Mouse (Mus musculus): ENCODE measurements around the gene Xylb. TPM values are rescaled to one million over a fixed set of nuclear protein-coding genes. Genes with fewer than 3 reads are reported as not detected.

The Xylb gene
- polyA plus RNA-seq, 1 experiment from 2014 or later: 7.7 TPM

DNA sequence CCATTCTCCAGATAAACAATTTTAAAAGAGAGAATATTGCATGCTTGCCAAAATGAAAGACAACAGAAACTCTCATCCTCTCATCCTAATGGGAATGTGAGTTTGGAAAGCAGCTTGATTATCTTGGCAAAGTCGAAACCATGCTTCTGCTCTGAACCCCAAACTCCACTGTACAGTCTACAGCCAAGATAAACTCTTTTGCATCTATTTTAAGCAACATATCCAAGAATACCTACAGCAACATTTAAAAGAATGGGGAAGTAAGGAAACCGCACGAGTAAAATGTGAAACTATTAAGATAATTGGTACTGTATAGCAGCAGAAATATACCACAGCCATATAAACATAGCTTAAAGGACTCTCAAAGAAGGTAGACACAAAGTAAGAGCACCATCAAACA is 28.7 kb upstream of the Xylb start:
- no peaks in the 10 kb centered on the region for H3K9me3 ChIP-seq (replicated peaks)
- no peaks in the 10 kb centered on the region for H3K36me3 ChIP-seq
- H3K4me3 ChIP-seq (replicated peaks): no peak overlapping the region
- H3K27ac ChIP-seq (replicated peaks): no peak overlapping the region
- no peak overlapping the region for H3K4me2 ChIP-seq (replicated peaks)
- ATAC-seq (ENCODE audit: insufficient number of reproducible peaks, low FRiP score, low TSS enrichment, low read depth): no peak
- H3K4me1 ChIP-seq: no peaks in the 10 kb centered on the region
- 70% methylated on average over 3 of the region's 3 CpGs for WGBS
- H3K9ac ChIP-seq: no peak overlapping the region
- no peaks in the 10 kb centered on the region for H3K27me3 ChIP-seq

DNA sequence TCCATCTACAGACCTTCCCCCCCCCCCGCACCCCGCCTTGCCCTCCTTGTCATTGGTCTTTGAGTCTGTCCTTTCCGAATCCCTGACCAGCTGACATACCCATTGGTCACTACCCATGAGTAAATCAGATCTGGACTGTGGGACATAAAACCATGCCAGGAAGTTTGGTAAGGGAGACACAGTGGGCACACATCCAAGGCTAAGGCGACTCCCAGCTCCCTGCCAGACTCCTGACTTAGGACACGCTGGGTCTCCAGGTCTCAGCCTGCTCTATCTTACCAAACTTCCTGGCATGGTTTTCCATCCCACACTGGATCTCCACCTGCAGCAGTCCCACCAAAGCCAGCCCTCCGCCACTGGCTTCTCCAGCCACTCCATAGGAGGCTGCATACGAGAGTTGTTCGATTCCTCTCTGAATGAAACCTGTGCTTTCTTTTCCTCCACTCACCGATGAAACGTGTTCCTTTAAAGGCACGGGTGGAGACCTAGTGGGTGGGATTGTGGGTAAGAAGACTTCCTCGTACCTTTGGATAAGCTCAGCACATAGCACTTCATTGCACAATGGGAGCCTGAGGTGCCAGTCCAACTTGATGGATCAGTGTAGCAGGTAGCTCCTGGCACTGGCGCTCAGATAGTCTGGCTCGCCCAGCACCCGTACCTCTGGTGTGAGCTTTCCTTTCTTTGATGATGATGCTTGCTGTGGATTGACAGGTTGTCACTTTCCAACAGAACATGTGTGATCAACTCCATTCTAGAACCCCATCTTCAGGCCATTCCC is 26.8 kb upstream of the Xylb start:
- no peaks in the 10 kb centered on the region for H3K9me3 ChIP-seq (replicated peaks)
- WGBS: 77% methylated on average over 15 of the region's 15 CpGs
- no peak overlapping the region for H3K9ac ChIP-seq
- no peaks in the 10 kb centered on the region for H3K36me3 ChIP-seq
- 0 out of 2 replicates have a peak overlapping the region, but pooled peaks have one; percentile 6 for H3K4me3 ChIP-seq (replicated peaks)
- peaks cover 3% of the 10 kb centered on the region for H3K4me1 ChIP-seq
- no peak overlapping the region for H3K4me2 ChIP-seq (replicated peaks)
- peak overlapping the region; percentile 41; the same call in 1 of the 2 replicates for H3K27ac ChIP-seq (replicated peaks)
- no peak for ATAC-seq (ENCODE audit: insufficient number of reproducible peaks, low FRiP score, low TSS enrichment, low read depth)
- no peaks in the 10 kb centered on the region for H3K27me3 ChIP-seq

DNA sequence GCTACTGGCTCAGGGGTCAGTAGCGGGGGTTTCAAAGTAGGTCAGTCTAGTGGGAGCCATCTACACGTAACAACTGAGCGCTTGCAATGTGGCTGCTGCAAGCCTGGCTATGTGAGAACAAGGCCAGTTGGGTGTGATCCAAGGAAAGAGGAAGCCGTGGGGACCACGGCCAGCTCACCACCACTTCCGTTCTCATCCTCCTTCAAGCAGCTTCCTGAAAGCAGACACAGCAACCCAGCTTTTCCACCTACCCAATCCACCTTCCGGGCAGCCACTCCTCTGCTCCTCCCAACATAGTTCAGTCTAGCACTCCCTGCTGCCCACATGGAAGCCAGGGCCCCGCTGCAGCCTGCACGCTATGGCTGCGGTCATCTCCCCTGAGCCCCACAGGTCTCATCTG is 22.9 kb upstream of the Xylb start:
- H3K4me3 ChIP-seq (replicated peaks): no peak overlapping the region
- H3K9ac ChIP-seq: no peak overlapping the region
- H3K27ac ChIP-seq (replicated peaks): no peak overlapping the region
- 61% methylated on average over 10 of the region's 10 CpGs for WGBS
- peaks cover 15% of the 10 kb centered on the region for H3K36me3 ChIP-seq
- no peaks in the 10 kb centered on the region for H3K9me3 ChIP-seq (replicated peaks)
- H3K27me3 ChIP-seq: no peaks in the 10 kb centered on the region
- ATAC-seq (ENCODE audit: insufficient number of reproducible peaks, low FRiP score, low TSS enrichment, low read depth): no peak; the same call in 1 of the 2 replicates
- H3K4me2 ChIP-seq (replicated peaks): no peak overlapping the region
- H3K4me1 ChIP-seq: peaks cover 8% of the 10 kb centered on the region

DNA sequence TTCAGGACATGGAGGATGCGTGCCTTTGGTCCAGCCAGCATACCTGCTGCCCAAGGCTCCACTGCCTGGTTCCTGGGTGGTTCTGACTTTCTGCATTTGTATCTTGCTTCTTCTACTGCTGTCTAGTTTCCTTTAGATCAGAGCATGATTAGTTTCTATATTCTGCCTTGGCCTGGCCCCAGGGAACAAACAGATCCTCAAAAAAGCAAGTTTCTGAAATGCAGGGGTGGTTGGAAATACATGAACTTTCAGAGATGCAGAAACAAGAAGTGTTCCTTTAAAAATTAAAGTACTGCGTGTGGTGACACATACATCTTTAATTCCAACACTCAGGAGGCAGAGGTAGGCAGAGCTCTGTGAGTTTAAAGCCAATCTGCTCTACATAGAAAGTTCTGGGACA is 22.3 kb upstream of the Xylb start:
- Histone ChIP-seq H3K27ac (replicated peaks) (no peak overlapping the region), H3K4me3 (replicated peaks) (no peak overlapping the region), H3K9me3 (replicated peaks) (no peaks in the 10 kb centered on the region), H3K27me3 (no peaks in the 10 kb centered on the region), H3K4me1 (peaks cover 11% of the 10 kb centered on the region), H3K9ac (no peak overlapping the region), H3K4me2 (replicated peaks) (no peak overlapping the region), H3K36me3 (peaks cover 15% of the 10 kb centered on the region)
- 90% methylated on average over 2 of the region's 2 CpGs for WGBS
- no peak for ATAC-seq (ENCODE audit: insufficient number of reproducible peaks, low FRiP score, low TSS enrichment, low read depth)

DNA sequence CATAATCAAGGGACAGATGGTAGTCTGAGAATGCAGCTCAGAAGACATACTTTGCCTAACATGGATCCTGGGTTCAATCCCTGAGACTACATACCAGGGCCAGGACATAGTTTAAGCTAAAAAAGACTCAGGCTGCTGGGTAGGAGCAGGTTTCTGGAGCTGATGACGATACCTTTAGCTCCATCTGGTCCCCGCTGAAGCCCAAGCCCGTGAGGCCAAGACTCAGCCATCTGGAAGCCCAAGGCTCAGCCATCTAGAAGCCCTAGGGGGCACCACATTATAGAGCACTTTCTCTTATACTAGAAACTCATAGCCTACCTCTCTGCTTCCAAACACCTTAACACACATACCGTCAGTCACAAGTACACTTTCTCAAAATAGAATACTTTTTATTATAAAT is 21.6 kb upstream of the Xylb start:
- H3K4me1 ChIP-seq: peaks cover 15% of the 10 kb centered on the region
- 84% methylated on average over 4 of the region's 4 CpGs for WGBS
- H3K27ac ChIP-seq (replicated peaks): no peak overlapping the region
- H3K9me3 ChIP-seq (replicated peaks): no peaks in the 10 kb centered on the region
- no peak for ATAC-seq (ENCODE audit: insufficient number of reproducible peaks, low FRiP score, low TSS enrichment, low read depth)
- H3K9ac ChIP-seq: no peak overlapping the region
- no peak overlapping the region for H3K4me2 ChIP-seq (replicated peaks)
- H3K27me3 ChIP-seq: no peaks in the 10 kb centered on the region
- peaks cover 15% of the 10 kb centered on the region for H3K36me3 ChIP-seq
- H3K4me3 ChIP-seq (replicated peaks): no peak overlapping the region

DNA sequence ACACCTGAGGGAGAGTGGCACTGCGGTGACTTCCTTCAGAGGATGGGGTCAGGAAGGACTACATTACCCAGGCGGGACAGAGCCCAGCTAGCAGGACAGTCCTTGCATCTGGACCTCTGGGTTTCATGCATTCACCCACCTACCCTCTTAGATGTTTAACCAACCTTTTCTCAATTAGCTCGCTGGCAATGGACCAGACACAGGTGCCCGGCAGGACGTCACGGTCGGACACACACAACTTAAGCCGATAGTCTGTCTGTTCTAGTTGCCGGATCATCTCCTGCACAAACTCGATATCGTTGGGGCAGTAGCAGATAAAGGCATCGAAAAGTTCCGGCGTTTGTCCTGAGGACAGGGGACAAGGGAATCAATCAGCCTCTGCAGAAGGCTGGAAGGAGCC is 19.3 kb upstream of the Xylb start:
- Histone ChIP-seq H3K27me3 (no peaks in the 10 kb centered on the region), H3K4me1 (peaks cover 27% of the 10 kb centered on the region), H3K9ac (no peak overlapping the region), H3K36me3 (peaks cover 17% of the 10 kb centered on the region), H3K4me2 (replicated peaks) (no peak overlapping the region), H3K27ac (replicated peaks) (no peak overlapping the region), H3K9me3 (replicated peaks) (no peaks in the 10 kb centered on the region), H3K4me3 (replicated peaks) (no peak overlapping the region)
- 93% methylated on average over 14 of the region's 14 CpGs for WGBS
- ATAC-seq (ENCODE audit: insufficient number of reproducible peaks, low FRiP score, low TSS enrichment, low read depth): no peak

DNA sequence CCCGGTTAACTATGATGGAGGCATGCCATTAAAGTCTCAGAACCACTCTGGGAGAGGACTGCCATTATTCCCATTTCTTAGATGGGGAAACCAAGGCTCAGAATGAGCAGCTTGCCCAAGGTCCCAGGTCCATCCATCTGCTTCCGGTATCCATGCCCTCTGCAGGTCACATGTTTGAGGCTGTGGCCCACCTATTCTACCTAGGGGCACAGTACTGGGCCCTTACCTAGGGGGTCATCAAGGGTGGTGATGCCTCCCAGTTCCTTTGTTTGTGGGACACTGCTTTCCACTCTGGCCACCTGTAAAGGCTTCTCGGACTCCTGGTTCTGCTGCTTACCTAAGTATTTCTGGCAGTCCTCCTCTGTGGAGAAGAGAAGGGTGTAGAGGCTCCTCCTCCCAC is 18.8 kb upstream of the Xylb start:
- no peak overlapping the region for H3K27ac ChIP-seq (replicated peaks)
- H3K4me2 ChIP-seq (replicated peaks): no peak overlapping the region
- ATAC-seq (ENCODE audit: insufficient number of reproducible peaks, low FRiP score, low TSS enrichment, low read depth): no peak
- peaks cover 32% of the 10 kb centered on the region for H3K4me1 ChIP-seq
- no peaks in the 10 kb centered on the region for H3K9me3 ChIP-seq (replicated peaks)
- no peaks in the 10 kb centered on the region for H3K27me3 ChIP-seq
- no peak overlapping the region for H3K4me3 ChIP-seq (replicated peaks)
- WGBS: 89% methylated on average over 3 of the region's 3 CpGs
- no peak overlapping the region for H3K9ac ChIP-seq
- H3K36me3 ChIP-seq: peaks cover 22% of the 10 kb centered on the region

DNA sequence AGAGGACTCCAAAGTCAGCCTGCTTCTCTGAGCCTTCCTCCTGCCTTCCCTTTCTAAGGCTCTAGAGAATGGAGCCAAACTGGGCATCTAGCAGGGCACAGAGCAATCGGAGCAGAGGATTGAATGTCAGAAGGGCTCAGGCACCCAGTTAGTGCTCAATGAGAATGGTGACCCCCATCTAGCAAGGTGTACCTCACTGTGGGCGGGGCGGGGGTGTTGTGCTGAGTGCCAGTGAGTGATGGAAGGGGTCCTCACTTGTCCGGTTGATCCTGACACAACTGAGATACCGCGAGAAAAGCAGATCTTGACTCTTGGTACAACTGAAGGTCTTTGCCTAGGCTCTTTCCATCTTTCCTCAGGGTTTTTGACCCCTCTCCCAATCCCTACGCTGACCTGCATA is 18.1 kb upstream of the Xylb start:
- no peaks in the 10 kb centered on the region for H3K9me3 ChIP-seq (replicated peaks)
- no peaks in the 10 kb centered on the region for H3K27me3 ChIP-seq
- ATAC-seq (ENCODE audit: insufficient number of reproducible peaks, low FRiP score, low TSS enrichment, low read depth): no peak
- H3K9ac ChIP-seq: no peak overlapping the region
- peaks cover 30% of the 10 kb centered on the region for H3K36me3 ChIP-seq
- peaks cover 35% of the 10 kb centered on the region for H3K4me1 ChIP-seq
- WGBS: 43% methylated on average over 7 of the region's 7 CpGs
- H3K4me2 ChIP-seq (replicated peaks): peak overlapping the region; percentile 75
- no peak overlapping the region for H3K27ac ChIP-seq (replicated peaks)
- H3K4me3 ChIP-seq (replicated peaks): peak overlapping the region; percentile 88

DNA sequence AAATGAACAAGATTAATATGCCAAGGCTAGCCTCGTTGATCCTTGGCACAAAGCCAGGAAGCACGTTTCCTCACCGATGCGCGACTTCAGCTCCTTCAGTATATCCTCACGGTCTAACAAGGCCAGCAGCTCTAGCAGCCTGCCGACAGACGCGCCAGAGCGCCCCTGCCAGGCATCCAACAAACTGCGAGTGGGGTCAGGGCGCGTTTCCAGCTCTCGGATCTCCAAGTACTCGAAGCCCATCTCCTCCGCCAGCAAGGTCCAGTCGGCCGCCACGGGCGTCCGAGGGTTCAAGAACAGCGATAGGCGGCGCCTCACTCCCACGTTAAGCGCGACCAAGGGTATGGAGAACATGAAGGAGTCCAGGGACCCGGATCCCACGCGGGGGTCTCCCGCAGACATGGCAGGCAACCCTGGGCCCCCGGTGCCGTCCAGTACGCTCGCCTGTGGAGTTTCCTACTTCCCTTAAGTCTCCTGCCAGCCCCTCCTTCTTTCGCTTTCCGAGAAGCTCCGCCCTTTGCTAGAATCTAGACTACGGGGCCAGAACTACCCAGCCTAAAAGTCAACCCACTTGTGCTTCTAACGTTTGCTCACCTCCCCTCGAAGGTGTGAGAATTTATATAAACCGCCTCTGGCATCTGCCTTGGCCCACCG is 17.5 kb upstream of the Xylb start, which contains the start of gene Acaa1a:
Gene Acaa1a (plus strand): TSS at position 119 of the 654 bp plus-strand sequence.
- H3K4me1 ChIP-seq: peaks cover 33% of the 10 kb centered on the region
- H3K9ac ChIP-seq: peak within 1 kb of the TSS; percentile 63
- peaks cover 36% of the 10 kb centered on the region for H3K36me3 ChIP-seq
- peak within 1 kb of the TSS; percentile 94 for H3K27ac ChIP-seq (replicated peaks)
- H3K4me2 ChIP-seq (replicated peaks): peak within 1 kb of the TSS; percentile 75
- no peaks in the 10 kb centered on the region for H3K27me3 ChIP-seq
- H3K9me3 ChIP-seq (replicated peaks): no peaks in the 10 kb centered on the region
- ATAC-seq (ENCODE audit: insufficient number of reproducible peaks, low FRiP score, low TSS enrichment, low read depth): no peak
- peak within 1 kb of the TSS; percentile 88 for H3K4me3 ChIP-seq (replicated peaks)
- under 1% methylated on average over 43 of the region's 43 CpGs for WGBS

DNA sequence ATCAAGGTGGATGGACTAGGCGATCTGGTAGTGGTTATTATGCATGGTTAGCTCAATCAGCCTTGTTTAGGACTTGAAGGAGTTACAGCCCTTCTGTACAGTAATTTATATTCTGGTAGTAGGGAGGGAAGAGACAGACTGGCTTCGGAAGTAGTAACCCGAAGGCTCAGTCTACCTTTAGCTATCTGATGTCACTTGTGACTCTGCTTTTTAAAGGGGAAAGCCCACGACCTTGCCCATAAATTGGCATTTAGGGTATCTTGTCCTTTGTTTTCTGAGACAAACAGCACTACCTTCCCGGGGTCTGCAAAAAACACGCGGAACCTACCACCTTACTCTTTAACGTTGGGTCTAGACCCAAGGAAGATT is 17.0 kb upstream of the Xylb start:
- H3K4me2 ChIP-seq (replicated peaks): peak overlapping the region; percentile 75
- H3K27me3 ChIP-seq: no peaks in the 10 kb centered on the region
- peak overlapping the region; percentile 88 for H3K4me3 ChIP-seq (replicated peaks)
- H3K36me3 ChIP-seq: peaks cover 41% of the 10 kb centered on the region
- H3K4me1 ChIP-seq: peaks cover 32% of the 10 kb centered on the region
- peak overlapping the region; percentile 63 for H3K9ac ChIP-seq
- no peaks in the 10 kb centered on the region for H3K9me3 ChIP-seq (replicated peaks)
- ATAC-seq (ENCODE audit: insufficient number of reproducible peaks, low FRiP score, low TSS enrichment, low read depth): no peak
- WGBS: 4% methylated on average over 8 of the region's 8 CpGs
- peak overlapping the region; percentile 94 for H3K27ac ChIP-seq (replicated peaks)

DNA sequence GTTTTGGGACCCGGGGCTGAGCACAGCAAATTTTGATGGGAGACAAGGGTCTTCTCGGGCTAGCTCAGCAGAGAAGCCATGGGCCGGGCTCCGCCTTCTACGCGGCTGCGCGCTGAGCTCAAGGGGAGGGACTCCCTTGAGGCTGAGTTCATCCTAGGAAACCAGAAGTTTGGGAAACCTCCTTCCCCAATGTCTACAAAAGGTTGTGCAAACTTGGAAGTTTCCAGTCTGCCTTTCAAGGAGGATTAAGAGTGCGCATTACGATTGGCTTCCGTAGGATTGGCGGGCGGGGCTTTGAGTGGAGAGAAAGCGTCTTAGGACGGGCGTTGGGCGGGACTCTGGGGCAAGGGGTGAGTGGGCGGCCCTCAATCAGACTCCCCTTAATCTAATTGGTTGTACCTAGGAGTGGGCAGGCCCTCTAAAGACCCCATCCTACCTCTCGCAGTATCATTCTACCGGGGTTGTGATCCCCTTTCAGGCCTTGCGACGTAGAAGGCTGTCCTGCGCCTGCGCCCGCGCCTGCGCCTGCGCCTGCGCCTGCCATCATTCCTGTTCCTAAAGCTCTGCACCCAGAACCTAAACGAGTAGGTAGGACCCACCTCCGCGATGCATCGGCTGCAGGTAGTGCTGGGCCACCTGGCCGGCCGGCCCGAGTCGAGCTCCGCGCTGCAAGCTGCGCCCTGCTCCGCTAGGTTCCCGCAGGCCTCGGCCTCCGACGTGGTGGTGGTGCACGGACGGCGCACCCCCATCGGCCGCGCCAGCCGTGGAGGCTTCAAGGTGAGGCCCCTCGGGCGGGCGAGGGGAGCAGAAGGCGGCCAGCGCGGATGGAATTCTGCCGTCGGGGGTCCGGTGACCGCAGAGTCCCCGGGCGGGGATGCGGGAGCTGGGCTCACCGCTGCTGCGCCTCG is 16.0 kb upstream of the Xylb start, which contains the start of gene Myd88:
Gene Myd88 (minus strand): TSS at position 503 of the 908 bp plus-strand sequence.
- Histone ChIP-seq H3K27me3 (no peaks in the 10 kb centered on the region), H3K9me3 (replicated peaks) (no peaks in the 10 kb centered on the region), H3K4me2 (replicated peaks) (peak within 1 kb of the TSS; percentile 75), H3K4me3 (replicated peaks) (peak within 1 kb of the TSS; percentile 88), H3K4me1 (peaks cover 32% of the 10 kb centered on the region), H3K36me3 (peaks cover 47% of the 10 kb centered on the region), H3K9ac (peak within 1 kb of the TSS; percentile 86), H3K27ac (replicated peaks) (peak within 1 kb of the TSS; percentile 94)
- WGBS: under 1% methylated on average over 68 of the region's 68 CpGs
- peak; percentile 98 for ATAC-seq (ENCODE audit: insufficient number of reproducible peaks, low FRiP score, low TSS enrichment, low read depth)
